Mouse (Mus musculus): ENCODE measurements around the gene Cwc25.

Gene Cwc25

GRCm38 (mm10) chr11:97698741-97699611, 67.4 kb downstream of the Cwc25 start:
- peak in 1 of 2 experiments; percentile 41 for DNase-seq (ENCODE audit: low spot score in 2 of 2)

GRCm38 (mm10) chr11:97697891-97698529, 68.3 kb downstream of the Cwc25 start:
- no peak for DNase-seq (ENCODE audit: low spot score in 2 of 2)

- no peak for DNase-seq (ENCODE audit: low spot score in 2 of 2)
Observed at GRCm38 (mm10) chr11:97697199-97697890, 69.0 kb downstream of the Cwc25 start.

- no peak for DNase-seq (ENCODE audit: low spot score in 2 of 2)
Observed at GRCm38 (mm10) chr11:97696669-97697068, 69.7 kb downstream of the Cwc25 start.

- no peak for DNase-seq (ENCODE audit: low spot score in 2 of 2)
Observed at GRCm38 (mm10) chr11:97695712-97696401, 70.5 kb downstream of the Cwc25 start.
